Mouse (Mus musculus): ENCODE measurements around the gene Ppp1r14a.

- TF ChIP-seq EP300 (IDR thresholded peaks at IDR 0.05; ENCODE audit: low read depth in 1 of 2, low read length in 2 of 2) (no peak), MXI1 (IDR thresholded peaks at IDR 0.05; ENCODE audit: low read depth, low read length) (no peak), RAD21 (IDR thresholded peaks at IDR 0.05; ENCODE audit: low read depth, low read length) (no peak), CTCF (IDR thresholded peaks at IDR 0.05 in 2 of 3, conservative IDR thresholded peaks at IDR 0.05 in 1 of 3; ENCODE audit: control insufficient read depth in 1 of 3, insufficient read depth in 1 of 3, low read depth in 2 of 3, low read length in 3 of 3, poor library complexity in 1 of 3, severe bottlenecking in 1 of 3) (no peak), POLR2A (IDR thresholded peaks at IDR 0.05; ENCODE audit: control insufficient read depth in 1 of 2, insufficient read depth in 1 of 2, low read depth in 1 of 2, low read length in 2 of 2, poor library complexity in 1 of 2) (no peak), CHD1 (IDR thresholded peaks at IDR 0.05; ENCODE audit: low read depth, low read length) (no peak), HCFC1 (IDR thresholded peaks at IDR 0.05; ENCODE audit: low read depth, low read length) (no peak), SIN3A (IDR thresholded peaks at IDR 0.05; ENCODE audit: low read length) (no peak), CHD2 (IDR thresholded peaks at IDR 0.05; ENCODE audit: low read length) (no peak), UBTF (IDR thresholded peaks at IDR 0.05; ENCODE audit: borderline replicate concordance, insufficient read depth, low read depth, low read length) (no peak), TBP (IDR thresholded peaks at IDR 0.05; ENCODE audit: low read depth, low read length) (no peak), MYC (IDR thresholded peaks at IDR 0.05; ENCODE audit: low read depth, low read length) (no peak), GATA1 (IDR thresholded peaks at IDR 0.05; ENCODE audit: low read depth, low read length) (no peak), ZC3H11A (IDR thresholded peaks at IDR 0.05; ENCODE audit: low read depth, low read length) (no peak)
Measured at GRCm38 (mm10) chr7:29266931-29267330, 22.2 kb upstream of the Ppp1r14a start.

All from MEL (cell line).